Mouse (Mus musculus): ENCODE results near the gene Hes1. TPM values are rescaled to one million over a fixed set of nuclear protein-coding genes. Genes with fewer than 3 reads are reported as not detected.

Hes1 gene
- polyA plus RNA-seq, 1 experiment, result 0.19 TPM

DNA sequence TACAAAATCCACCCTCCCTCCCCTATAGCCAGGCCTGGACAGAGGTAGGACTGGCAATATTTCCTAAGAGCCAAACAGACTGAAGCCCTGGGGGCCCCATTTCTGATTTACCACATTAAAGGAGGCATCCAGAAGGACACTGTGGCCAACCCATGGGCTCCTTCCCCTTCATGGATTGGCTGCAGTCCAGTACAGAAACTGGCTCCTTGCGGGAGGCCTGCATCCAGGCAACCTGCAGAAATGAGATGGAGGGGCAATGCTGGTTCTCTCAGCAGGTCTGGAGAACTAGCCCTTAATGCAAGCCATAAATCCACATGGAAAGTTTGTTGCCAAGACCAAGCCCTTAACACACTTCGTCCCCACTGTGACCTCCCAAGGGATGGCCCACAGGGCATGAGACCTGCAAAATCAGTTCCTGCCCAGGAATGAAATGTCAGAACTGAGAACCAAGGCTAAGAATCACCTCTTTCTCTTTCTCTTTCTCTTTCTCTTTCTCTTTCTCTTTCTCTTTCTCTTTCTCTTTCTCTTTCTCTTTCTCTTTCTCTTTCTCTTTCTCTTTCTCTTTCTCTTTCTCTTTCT is 31.8 kb upstream of the Hes1 start:
- Histone ChIP-seq H3K4me1 (ENCODE audit: control insufficient read depth) (peaks cover 15% of the 10 kb centered on the region), H3K4me3 (replicated peaks) (no peak overlapping the region), H3K9me3 (ENCODE audit: control insufficient read depth, low read length) (no peaks in the 10 kb centered on the region), H3K27me3 (ENCODE audit: control insufficient read depth) (no peaks in the 10 kb centered on the region), H3K36me3 (ENCODE audit: control insufficient read depth) (no peaks in the 10 kb centered on the region)
- TF ChIP-seq TAL1 (IDR thresholded peaks at IDR 0.05; ENCODE audit: low read length) (no peak), GATA1 (IDR thresholded peaks at IDR 0.05; ENCODE audit: low read length) (no peak)

GRCm38 (mm10) chr16:30033390-30033789 is 30.8 kb upstream of the Hes1 start:
- TF ChIP-seq TAL1 (IDR thresholded peaks at IDR 0.05; ENCODE audit: low read length) (no peak), GATA1 (IDR thresholded peaks at IDR 0.05; ENCODE audit: low read length) (no peak)

DNA sequence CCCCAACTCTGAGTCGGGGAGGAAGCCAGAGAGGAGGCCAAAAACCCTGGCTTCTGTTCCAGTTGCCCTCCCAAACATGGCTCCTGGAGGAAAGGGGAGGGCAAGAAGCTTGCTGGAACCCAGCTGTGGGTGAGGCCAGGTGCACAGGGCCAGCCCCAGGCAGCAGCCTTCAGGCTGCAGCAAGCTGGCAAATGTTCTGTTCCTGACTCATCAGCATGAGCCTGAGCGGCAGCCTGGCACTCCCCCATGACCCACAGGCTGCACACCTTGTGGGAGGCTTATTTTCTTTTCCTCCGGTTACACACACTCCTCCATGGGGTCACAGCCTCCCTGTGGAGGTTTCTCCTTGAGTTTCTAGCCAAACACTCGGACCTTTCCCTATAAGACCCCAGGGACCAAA is 30.2 kb upstream of the Hes1 start:
- TF ChIP-seq GATA1 (IDR thresholded peaks at IDR 0.05; ENCODE audit: low read length) (no peak), TAL1 (IDR thresholded peaks at IDR 0.05; ENCODE audit: low read length) (no peak)
- H3K36me3 ChIP-seq (ENCODE audit: control insufficient read depth), result no peaks in the 10 kb centered on the region
- H3K27me3 ChIP-seq (ENCODE audit: control insufficient read depth), result no peaks in the 10 kb centered on the region
- H3K4me3 ChIP-seq (replicated peaks), result no peak overlapping the region
- peaks cover 15% of the 10 kb centered on the region for H3K4me1 ChIP-seq (ENCODE audit: control insufficient read depth)
- no peaks in the 10 kb centered on the region for H3K9me3 ChIP-seq (ENCODE audit: control insufficient read depth, low read length)

More at GRCm38 (mm10) chr16:30033390-30033789, 30.8 kb upstream of the Hes1 start:
- H3K27me3 ChIP-seq (ENCODE audit: control insufficient read depth), result no peaks in the 10 kb centered on the region
- H3K9me3 ChIP-seq (ENCODE audit: control insufficient read depth, low read length), result no peaks in the 10 kb centered on the region
- no peak overlapping the region for H3K4me3 ChIP-seq (replicated peaks)
- no peaks in the 10 kb centered on the region for H3K36me3 ChIP-seq (ENCODE audit: control insufficient read depth)
- peaks cover 15% of the 10 kb centered on the region for H3K4me1 ChIP-seq (ENCODE audit: control insufficient read depth)

- peaks cover 18% of the 10 kb centered on the region for H3K4me1 ChIP-seq (ENCODE audit: control insufficient read depth)
These were observed 29.7 kb upstream of the Hes1 start for GRCm38 (mm10) chr16:30034521-30034920.

DNA sequence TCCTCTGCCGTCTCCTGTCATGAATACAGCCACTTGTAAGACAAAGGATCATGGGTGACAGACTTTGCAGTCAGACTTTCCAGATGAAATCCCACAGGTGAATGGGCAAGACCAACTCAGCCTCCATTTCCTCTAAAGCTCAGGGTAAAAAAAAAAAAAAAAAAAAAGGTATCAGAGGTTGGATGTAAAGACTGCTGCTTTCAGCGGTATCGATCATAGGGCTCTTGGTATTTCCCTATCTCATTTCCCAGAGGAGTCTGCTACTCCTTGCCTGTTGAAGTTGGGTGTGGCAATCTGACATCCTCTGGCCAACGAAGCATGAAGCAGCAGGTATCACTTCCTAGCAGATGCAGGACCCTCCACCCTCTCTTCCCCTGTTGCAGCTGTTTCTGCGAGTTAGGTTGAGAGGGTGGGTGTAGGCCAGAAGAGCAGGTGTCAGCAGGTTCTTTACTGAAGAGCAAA is 29.2 kb upstream of the Hes1 start:
- Histone ChIP-seq H3K4me3 (replicated peaks) (no peak overlapping the region), H3K9me3 (ENCODE audit: control insufficient read depth, low read length) (no peaks in the 10 kb centered on the region), H3K4me1 (ENCODE audit: control insufficient read depth) (peaks cover 18% of the 10 kb centered on the region), H3K36me3 (ENCODE audit: control insufficient read depth) (no peaks in the 10 kb centered on the region), H3K27me3 (ENCODE audit: control insufficient read depth) (no peaks in the 10 kb centered on the region)
- TF ChIP-seq TAL1 (IDR thresholded peaks at IDR 0.05; ENCODE audit: low read length), result no peak
- TF ChIP-seq GATA1 (IDR thresholded peaks at IDR 0.05; ENCODE audit: low read length), result no peak

More at GRCm38 (mm10) chr16:30034521-30034920, 29.7 kb upstream of the Hes1 start:
- TF ChIP-seq TAL1 (IDR thresholded peaks at IDR 0.05; ENCODE audit: low read length), result no peak
- Histone ChIP-seq H3K9me3 (ENCODE audit: control insufficient read depth, low read length) (no peaks in the 10 kb centered on the region), H3K4me3 (replicated peaks) (no peak overlapping the region), H3K36me3 (ENCODE audit: control insufficient read depth) (no peaks in the 10 kb centered on the region), H3K27me3 (ENCODE audit: control insufficient read depth) (no peaks in the 10 kb centered on the region)

GRCm38 (mm10) chr16:30036104-30036503 is 28.1 kb upstream of the Hes1 start:
- H3K4me3 ChIP-seq (replicated peaks), result no peak overlapping the region
- H3K4me1 ChIP-seq (ENCODE audit: control insufficient read depth), result peaks cover 18% of the 10 kb centered on the region
- no peaks in the 10 kb centered on the region for H3K36me3 ChIP-seq (ENCODE audit: control insufficient read depth)
- no peaks in the 10 kb centered on the region for H3K9me3 ChIP-seq (ENCODE audit: control insufficient read depth, low read length)
- H3K27me3 ChIP-seq (ENCODE audit: control insufficient read depth), result no peaks in the 10 kb centered on the region
- TF ChIP-seq GATA1 (IDR thresholded peaks at IDR 0.05; ENCODE audit: low read length) (no peak), TAL1 (IDR thresholded peaks at IDR 0.05; ENCODE audit: low read length) (no peak)

DNA sequence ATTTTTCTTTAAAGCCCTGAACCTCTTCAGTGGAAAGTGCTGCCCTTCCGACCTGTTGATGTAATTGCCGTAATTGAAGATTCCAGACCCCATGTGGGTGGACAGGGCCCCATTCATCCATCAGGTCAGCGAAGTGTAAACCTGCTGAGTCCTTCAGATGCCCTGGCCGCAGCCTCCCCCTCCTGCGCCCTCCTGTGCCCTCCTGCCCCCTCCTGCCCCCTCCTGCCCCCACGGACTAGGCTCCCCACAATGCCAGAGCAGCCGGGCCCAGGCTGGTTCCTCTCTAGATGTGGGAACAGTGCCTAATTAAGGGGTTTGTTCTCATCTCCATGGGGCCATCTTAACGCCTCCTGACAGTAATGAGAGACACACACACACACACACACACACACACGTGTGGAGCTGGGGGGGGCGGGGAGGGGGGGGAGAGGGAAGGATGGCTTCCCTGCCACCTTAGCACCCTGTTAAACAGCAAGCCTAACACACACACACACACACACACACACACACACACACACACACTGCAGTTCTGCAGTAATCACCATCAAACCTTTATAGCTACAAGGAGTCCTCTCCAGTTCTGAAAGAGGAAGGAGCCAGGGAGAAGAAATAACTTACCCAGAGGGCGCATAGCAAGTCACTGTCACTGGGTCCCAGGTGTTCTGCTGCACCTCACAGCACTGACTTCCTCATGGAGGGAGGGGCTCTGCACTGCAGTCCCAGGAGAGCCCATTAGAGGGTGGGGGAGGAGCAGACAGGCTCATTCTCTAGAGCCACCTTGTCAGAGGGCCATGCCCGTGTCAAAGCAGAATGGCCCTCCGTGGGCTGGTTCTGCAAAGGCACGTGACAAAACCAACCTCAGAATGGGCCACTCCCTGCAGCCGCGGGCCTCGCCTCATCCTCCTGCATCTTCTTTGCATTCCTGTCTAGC is 25.3 kb upstream of the Hes1 start:
- Histone ChIP-seq H3K4me3 (replicated peaks) (no peak overlapping the region), H3K36me3 (ENCODE audit: control insufficient read depth) (no peaks in the 10 kb centered on the region), H3K4me1 (ENCODE audit: control insufficient read depth) (peaks cover 18% of the 10 kb centered on the region)

DNA sequence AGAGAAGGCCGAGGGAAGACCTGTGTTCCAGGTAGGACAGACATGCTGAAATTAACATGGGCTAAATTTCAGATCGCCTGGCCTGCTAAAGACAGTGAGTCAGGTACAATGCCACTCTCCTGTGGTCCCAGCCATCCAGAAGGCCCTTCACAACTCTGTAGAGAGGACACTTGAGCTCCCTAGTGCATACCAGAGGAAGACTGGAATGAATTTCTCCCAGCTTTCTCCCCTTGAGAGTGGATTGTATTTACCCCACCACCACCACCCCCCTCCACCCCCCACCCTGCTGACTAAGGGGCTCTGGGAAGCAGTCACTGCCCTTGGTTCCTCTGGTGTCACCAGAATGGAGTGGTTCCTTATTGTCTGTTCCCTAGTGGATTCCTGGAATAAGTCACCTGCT is 24.3 kb upstream of the Hes1 start:
- H3K9me3 ChIP-seq (ENCODE audit: control insufficient read depth, low read length), result no peaks in the 10 kb centered on the region
- H3K4me3 ChIP-seq (replicated peaks), result no peak overlapping the region
- no peaks in the 10 kb centered on the region for H3K27me3 ChIP-seq (ENCODE audit: control insufficient read depth)
- H3K4me1 ChIP-seq (ENCODE audit: control insufficient read depth), result peaks cover 13% of the 10 kb centered on the region
- TF ChIP-seq GATA1 (IDR thresholded peaks at IDR 0.05; ENCODE audit: low read length) (no peak), TAL1 (IDR thresholded peaks at IDR 0.05; ENCODE audit: low read length) (no peak)
- no peaks in the 10 kb centered on the region for H3K36me3 ChIP-seq (ENCODE audit: control insufficient read depth)

More for the DNA sequence above, 25.3 kb upstream of the Hes1 start:
- H3K27me3 ChIP-seq (ENCODE audit: control insufficient read depth), result no peaks in the 10 kb centered on the region
- H3K9me3 ChIP-seq (ENCODE audit: control insufficient read depth, low read length), result no peaks in the 10 kb centered on the region
- TF ChIP-seq TAL1 (IDR thresholded peaks at IDR 0.05; ENCODE audit: low read length), result no peak
- TF ChIP-seq GATA1 (IDR thresholded peaks at IDR 0.05; ENCODE audit: low read length), result no peak

GRCm38 (mm10) chr16:30042859-30043258 is 21.3 kb upstream of the Hes1 start:
- Histone ChIP-seq H3K27me3 (ENCODE audit: control insufficient read depth) (no peaks in the 10 kb centered on the region), H3K9me3 (ENCODE audit: control insufficient read depth, low read length) (no peaks in the 10 kb centered on the region), H3K36me3 (ENCODE audit: control insufficient read depth) (no peaks in the 10 kb centered on the region), H3K4me1 (ENCODE audit: control insufficient read depth) (peaks cover 3% of the 10 kb centered on the region; the same call in 1 of the 2 replicates), H3K4me3 (replicated peaks) (no peak overlapping the region)
- no peak for TF ChIP-seq GATA1 (IDR thresholded peaks at IDR 0.05; ENCODE audit: low read length)
- TF ChIP-seq TAL1 (IDR thresholded peaks at IDR 0.05; ENCODE audit: low read length), result no peak

Data from erythroblast, embryonic 14.5 days (primary cell).